Mouse (Mus musculus): Measurements from ENCODE around the gene Coro7.

The Coro7 gene

DNA sequence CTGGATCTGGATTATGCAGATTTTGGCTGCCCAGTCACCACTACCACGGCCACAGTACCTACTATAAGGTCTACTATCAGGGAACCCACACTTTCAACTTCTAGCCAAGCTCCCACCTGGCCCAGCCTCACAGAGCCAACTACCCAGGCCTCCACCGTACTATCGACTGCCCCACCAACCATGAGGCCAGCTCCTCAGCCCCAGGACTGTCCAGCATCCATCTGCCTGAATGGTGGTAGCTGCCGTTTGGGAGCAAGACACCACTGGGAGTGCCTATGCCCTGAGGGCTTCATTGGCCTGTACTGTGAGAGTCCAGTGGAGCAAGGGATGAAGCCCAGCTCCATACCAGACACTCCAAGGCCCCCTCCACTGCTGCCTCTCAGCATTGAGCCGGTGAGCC, 30.4 kb downstream of the Coro7 start:
- WGBS, result 88% methylated on average over 5 of the region's 5 CpGs

- WGBS, result 90% methylated on average over 28 of the region's 28 CpGs
Measured at GRCm38 (mm10) chr16:4648416-4649023, 31.1 kb downstream of the Coro7 start.

DNA sequence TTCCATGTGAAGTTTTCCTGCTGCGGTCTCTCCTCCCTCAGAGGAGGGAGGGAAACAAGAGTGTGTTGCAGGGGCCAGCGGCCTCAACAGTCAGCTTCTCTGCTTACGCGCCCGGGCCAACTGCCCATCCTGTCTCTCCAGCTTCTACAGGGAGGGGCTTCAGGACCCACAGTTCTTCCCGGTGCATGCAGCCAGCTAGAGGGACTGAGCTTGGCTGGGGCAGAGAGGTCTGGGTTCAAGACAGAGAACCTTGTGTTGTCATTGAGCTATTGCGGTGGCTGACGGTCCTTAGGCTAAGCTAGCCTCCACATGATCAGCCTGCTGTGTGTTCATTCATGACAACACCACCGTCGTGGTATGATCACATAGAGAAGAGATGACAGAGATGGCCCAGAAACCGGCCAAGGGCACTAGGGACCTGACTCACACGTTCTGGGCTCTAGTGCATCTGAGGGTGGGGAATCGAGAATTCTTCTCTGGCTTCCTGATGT, 31.9 kb downstream of the Coro7 start:
- 52% methylated on average over 13 of the region's 13 CpGs for WGBS

DNA sequence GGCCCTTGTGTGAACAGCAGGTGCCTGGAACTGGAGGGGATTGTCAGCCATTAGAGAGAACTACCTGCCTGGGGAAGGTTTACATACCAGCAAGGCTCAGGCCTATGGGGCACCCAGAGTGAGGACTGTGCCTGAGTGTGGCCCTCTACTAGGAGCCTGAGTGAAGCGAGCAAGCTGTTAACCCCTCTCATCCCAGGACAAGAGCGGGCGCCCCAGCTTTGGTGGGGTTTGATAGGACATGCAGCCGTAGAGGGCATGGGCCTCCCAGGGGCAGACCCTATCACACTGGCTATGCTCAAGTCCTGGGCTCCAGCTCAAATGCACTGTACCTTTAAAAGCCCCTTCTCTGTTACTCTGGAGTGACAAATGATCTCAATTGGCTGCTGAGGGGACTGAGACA, 32.7 kb downstream of the Coro7 start:
- 79% methylated on average over 4 of the region's 4 CpGs for WGBS

DNA sequence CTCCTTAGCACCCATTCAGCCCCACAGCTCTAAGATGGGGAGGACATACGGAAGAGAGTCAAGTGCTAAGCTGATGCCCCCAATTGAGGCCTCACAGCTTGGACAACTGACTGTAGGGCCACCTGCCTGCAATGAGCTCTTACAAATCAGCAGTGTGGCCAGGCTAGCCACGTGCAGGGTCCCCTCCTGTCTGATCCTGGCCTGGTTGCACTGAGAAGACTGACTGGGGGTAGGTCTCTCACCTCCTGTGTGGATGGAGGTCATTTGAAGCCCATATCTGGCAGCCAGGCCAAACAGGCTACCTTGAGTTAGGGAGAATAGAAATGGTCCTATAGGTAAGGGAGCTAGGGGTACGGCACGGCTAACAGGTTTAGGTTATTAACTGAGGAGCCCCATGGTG, 33.7 kb downstream of the Coro7 start:
- WGBS, result 82% methylated on average over 4 of the region's 4 CpGs

- 39% methylated on average over 11 of the region's 11 CpGs for WGBS
Measured at GRCm38 (mm10) chr16:4643670-4644419, 35.7 kb downstream of the Coro7 start.

- 50% methylated on average over 6 of the region's 6 CpGs for WGBS
Measured at GRCm38 (mm10) chr16:4642937-4643336, 36.6 kb downstream of the Coro7 start.

DNA sequence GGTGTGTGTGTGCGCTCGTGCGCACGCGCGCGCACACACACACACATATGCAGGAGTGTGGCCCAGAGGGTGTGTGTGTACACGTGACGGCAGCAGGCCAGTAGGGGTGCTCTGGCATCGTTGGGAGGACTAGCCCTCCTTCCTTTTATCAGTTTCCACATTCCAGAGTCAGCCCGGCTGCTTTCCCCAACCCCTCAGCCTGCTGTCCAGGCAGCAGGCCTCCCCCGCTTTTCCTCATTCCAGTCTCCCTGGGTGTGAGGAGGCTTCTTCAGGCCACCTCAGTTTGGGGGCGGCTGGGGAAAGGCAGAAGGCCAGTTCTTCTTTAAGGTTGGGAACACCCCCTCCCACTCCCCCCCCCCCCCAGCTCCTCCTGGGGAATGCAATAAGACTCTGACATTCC, 37.4 kb downstream of the Coro7 start:
- 38% methylated on average over 13 of the region's 13 CpGs for WGBS

DNA sequence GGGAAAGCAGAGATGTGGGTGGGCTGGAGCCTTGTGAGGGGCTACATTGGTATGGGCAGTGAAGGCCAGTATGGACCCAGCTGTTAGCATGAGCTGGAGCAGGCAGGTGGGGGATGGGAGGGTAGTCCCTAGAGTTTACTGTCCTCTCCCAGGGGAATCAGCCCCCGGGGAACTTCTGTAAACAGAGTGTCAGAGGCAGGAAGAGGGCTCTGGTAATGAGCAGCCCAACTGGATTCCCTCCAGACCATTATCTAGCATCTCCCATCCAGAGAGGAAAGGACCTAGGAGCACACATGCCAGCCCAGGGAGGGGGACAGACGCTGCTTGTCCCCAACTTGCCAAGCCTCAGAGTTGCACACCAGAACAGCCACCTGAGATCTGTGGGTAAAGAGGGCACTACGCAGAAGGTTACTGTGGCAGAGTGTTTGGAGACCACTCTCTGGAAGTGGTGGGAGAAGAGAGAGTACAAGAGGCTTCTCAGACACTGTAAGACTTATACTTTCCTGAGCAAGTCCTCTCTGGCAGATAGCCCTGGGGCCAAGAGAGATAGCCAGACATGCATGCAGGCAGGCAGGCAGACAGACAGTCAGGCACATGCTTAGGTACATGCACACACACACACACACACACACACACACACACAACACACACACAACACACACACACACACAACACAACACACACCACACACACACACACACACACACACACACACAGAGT, 38.3 kb downstream of the Coro7 start:
- WGBS, result 51% methylated on average over 3 of the region's 3 CpGs

- 28% methylated on average over 17 of the region's 17 CpGs for WGBS
Measured at GRCm38 (mm10) chr16:4640267-4641005, 39.1 kb downstream of the Coro7 start.

GRCm38 (mm10) chr16:4639831-4640237, 39.7 kb downstream of the Coro7 start, which contains the start of the genes Vasn and Dnaja3:
TSS of gene Vasn (plus strand) at chr16:4639941.
TSS of gene Dnaja3 (plus strand) at chr16:4639989.
- 15% methylated on average over 22 of the region's 22 CpGs for WGBS

DNA sequence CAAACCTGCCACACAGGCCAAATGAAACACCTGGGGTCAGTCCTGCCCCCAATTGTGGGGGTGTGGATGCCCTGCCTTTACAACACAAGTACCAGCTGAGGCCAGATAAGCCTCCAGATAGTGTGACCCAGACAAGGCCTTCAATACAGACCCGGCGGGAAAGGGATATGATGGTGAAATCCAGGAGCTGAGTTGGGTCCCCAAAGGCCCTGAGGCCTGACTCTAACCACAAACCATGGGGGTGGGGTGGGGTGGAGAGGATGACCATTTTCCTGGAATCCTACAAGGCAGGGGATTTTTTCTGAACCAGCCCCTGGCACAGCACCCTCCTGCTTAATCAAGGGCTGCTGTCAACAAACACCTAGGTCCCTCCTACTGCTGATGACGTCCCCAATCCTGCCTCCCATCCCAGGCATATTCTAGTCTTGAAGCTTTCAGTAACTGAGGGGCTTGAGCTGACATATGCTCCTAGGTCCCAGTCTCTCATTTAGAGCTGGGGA, 40.6 kb downstream of the Coro7 start:
- 94% methylated on average over 3 of the region's 3 CpGs for WGBS

GRCm38 (mm10) chr16:4635760-4636159, 43.8 kb downstream of the Coro7 start:
- 75% methylated on average over 4 of the region's 4 CpGs for WGBS

DNA sequence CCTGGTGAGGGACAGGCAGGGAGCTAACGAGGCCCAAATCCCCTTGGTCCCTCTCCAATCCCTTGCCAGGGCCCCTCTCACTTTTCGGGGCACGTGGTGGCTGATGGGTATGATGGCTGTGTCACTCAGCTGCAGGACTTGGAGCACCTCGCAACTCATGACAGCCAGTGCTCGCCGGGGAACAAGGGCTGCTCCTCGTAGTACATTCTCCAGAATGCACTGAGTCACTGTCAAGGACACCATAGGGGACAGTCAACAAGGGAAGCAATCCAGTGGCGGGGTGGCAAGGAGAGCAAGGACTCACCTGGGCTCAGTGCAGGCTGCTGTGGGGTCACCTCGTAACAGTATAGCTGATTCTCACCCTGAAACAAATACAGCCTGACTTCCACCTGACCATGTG, 44.9 kb downstream of the Coro7 start:
- WGBS, result 84% methylated on average over 9 of the region's 9 CpGs

GRCm38 (mm10) chr16:4633661-4634060, 45.9 kb downstream of the Coro7 start:
- 98% methylated on average over 3 of the region's 3 CpGs for WGBS

DNA sequence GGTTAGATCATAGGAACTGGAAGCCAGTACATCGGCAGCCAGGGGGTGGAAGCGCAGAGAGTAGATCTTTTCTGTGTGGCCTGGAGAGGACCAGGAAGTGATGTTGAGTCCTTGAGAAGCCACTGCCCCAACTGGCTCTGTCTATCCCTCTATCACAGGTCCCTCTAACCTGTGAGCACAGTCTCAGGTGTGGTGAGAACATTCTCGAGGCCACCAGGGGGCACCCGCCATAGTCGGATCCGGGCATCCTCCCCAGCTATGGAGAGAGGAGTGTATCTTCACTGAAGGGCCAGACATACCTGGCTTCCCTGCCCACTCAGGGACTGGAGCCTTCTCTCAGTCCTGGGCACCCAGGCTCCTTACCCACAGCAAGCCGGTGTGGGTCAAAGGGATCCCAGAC, 47.5 kb downstream of the Coro7 start:
- 41% methylated on average over 7 of the region's 7 CpGs for whole genome bisulfite sequencing

- WGBS, result 27% methylated on average over 6 of the region's 6 CpGs
Measured at GRCm38 (mm10) chr16:4629950-4630349, 49.6 kb downstream of the Coro7 start.

DNA sequence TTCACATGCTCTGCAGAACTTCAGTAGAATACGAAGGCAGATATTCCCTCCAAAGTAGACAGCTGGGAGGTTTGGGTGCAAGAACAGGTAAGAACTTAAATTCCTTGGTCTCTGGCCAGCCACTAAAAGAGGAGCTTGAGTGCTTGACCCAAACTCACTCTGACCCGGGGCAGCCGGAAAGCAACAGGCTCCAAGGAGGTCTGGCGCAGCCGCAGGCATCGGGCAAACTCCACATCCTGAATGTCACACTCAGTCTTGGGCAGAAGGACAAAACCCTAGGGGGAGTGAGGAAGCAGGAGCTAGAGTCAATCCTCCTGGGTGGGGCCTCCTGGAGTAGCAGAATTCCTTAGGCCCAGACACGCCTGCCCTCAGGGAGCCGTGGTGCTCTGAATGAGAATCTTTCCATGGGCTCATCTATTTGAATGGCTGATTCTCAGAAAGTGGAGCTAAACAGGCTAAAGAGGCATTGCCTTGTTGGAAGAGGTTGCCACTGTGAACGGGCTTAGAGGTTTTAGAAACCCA, 50.6 kb downstream of the Coro7 start:
- 95% methylated on average over 9 of the region's 9 CpGs for WGBS

DNA sequence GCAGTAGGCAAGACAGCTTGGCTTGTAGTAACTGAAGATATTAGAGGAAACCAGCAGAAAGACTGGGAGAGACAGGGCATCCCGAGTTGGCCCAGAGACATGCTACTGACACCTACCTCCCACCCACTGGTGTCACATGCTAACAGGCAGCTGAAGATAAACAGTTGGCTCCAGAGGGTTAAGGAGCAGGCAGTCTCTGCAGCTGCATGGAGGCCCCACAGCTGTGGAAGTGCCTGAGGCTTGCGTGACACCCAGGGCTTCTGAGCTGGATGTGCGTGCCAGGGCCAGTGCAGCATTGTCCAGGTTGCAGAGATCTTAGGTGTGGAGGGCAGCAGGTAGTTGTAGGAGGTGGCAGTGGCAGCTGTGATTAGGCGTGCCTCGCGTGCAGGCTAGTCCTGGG, 52.5 kb downstream of the Coro7 start:
- WGBS, result 73% methylated on average over 6 of the region's 6 CpGs

- under 1% methylated on average over 56 of the region's 56 CpGs for WGBS
Measured at GRCm38 (mm10) chr16:4624481-4625110, 55.0 kb downstream of the Coro7 start, which contains the start of gene Pam16. TSS of gene Pam16 (minus strand) at chr16:4624988.

DNA sequence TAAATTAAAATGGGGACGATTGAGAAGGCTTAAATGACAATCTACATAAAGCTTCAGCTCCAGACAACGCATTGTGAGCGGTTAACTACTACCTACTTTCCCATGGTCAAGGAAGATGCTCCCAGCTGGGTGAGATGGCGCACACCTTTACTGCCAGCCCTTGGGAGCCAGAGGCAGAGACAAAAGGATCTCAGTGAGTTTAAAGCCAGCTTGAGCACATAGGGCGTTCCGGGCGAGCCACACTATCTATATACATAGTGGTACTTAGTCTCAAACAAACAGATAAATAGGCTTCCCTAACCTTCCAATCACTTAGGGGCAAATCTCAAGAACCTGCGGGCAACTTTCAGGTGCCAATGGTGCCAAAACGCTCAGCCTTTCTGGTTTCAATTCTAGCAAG, 55.5 kb downstream of the Coro7 start:
- 9% methylated on average over 9 of the region's 9 CpGs for WGBS
